Mouse (Mus musculus) CH12.LX (cell line): ENCODE measurements at regions not wholly inside any gene's neighbourhood (a gene's known extent, or its start where the extent isn't known, plus 50 kb on each side); places are given as distances from the start of the nearest gene placed in this dataset.

Experiments used
- DNase-seq: peaks from one replicate; pipeline ENCODE4 v3.0.0-alpha.2; 2013; ENCODE audit errors: extremely low read depth
- H3K27ac ChIP-seq: 2 replicates; pipeline ENCODE4 v1.5.1; 2012; ENCODE audit warnings: low read depth, mild to moderate bottlenecking, control low read depth, moderate library complexity; ENCODE audit not compliant: insufficient read depth
- H3K27me3 ChIP-seq: replicated peaks from 2 replicates; pipeline ENCODE3; 2012; ENCODE audit warnings: inconsistent platforms
- H3K36me3 ChIP-seq, 2 experiments: replicated peaks in 1 of 2; 2 replicates each; pipeline versions ENCODE3 to v1.6.1; 2012; ENCODE audit warnings: inconsistent platforms in 1 of 2, low read length in 1 of 2, mild to moderate bottlenecking in 1 of 2, mixed read lengths in 1 of 2, moderate library complexity in 1 of 2; ENCODE audit not compliant: control insufficient read depth in 1 of 2, insufficient read depth in 1 of 2
- H3K4me1 ChIP-seq, 2 experiments: 2 replicates each; pipeline ENCODE4 v1.6.1; 2012; ENCODE audit warnings: inconsistent platforms in 1 of 2, moderate library complexity in 1 of 2; ENCODE audit not compliant: insufficient read depth in 2 of 2, control insufficient read depth in 1 of 2
- H3K4me2 ChIP-seq: 2 replicates; pipeline ENCODE4 v1.6.1; 2012; ENCODE audit warnings: low read depth, mild to moderate bottlenecking, control low read depth; ENCODE audit not compliant: poor library complexity, insufficient read depth, severe bottlenecking
- H3K4me3 ChIP-seq, 3 experiments: fragments of 150-350 bp in 1 of 3; sonication (generic) in 1 of 3; replicated peaks in 1 of 3; 2 replicates each; pipeline versions ENCODE3 to v1.5.1; 2011 to 2012; ENCODE audit warnings: low read depth in 2 of 3, low read length in 2 of 3, mild to moderate bottlenecking in 2 of 3, moderate library complexity in 2 of 3, control low read depth in 1 of 3, improper control_type of control experiment in 1 of 3, inconsistent platforms in 1 of 3, mixed read lengths in 1 of 3; ENCODE audit not compliant: poor library complexity in 1 of 3
- H3K79me2 ChIP-seq: replicated peaks from 2 replicates; pipeline ENCODE4 v1.6.1; 2012; ENCODE audit warnings: mild to moderate bottlenecking, moderate library complexity; ENCODE audit not compliant: control insufficient read depth, poor library complexity, insufficient read depth, severe bottlenecking; ENCODE audit errors: extremely low read depth
- H3K9ac ChIP-seq: 2 replicates; pipeline ENCODE4 v1.6.1; 2012; ENCODE audit warnings: low read depth, mild to moderate bottlenecking, control low read depth, moderate library complexity; ENCODE audit not compliant: insufficient read depth
- H3K9me3 ChIP-seq: replicated peaks from 2 replicates; pipeline ENCODE3; 2012; ENCODE audit warnings: low read length, inconsistent platforms, mixed read lengths
- BHLHE40 ChIP-seq: IDR thresholded peaks from 2 replicates; pipeline ENCODE4 v1.6.1; 2011; ENCODE audit warnings: mild to moderate bottlenecking, low read depth, low read length, improper control_type of control experiment
- CHD1 ChIP-seq: IDR thresholded peaks from 2 replicates; pipeline ENCODE4 v1.6.1; 2012; ENCODE audit warnings: low read depth, low read length, improper control_type of control experiment, inconsistent platforms
- CHD2 ChIP-seq: IDR thresholded peaks from 2 replicates; pipeline ENCODE4 v1.6.1; 2011; ENCODE audit warnings: low read length, improper control_type of control experiment
- CTCF ChIP-seq, 2 experiments: IDR thresholded peaks in 1 of 2; conservative IDR thresholded peaks in 1 of 2; 2 replicates each; pipeline ENCODE4 v1.5.1; 2011 to 2012; ENCODE audit warnings: low read depth in 2 of 2, low read length in 2 of 2, improper control_type of control experiment in 1 of 2, inconsistent platforms in 1 of 2, mild to moderate bottlenecking in 1 of 2, moderate library complexity in 1 of 2
- E2F4 ChIP-seq: IDR thresholded peaks from 2 replicates; pipeline ENCODE4 v1.6.1; 2011; ENCODE audit warnings: low read depth, low read length, improper control_type of control experiment; ENCODE audit not compliant: insufficient replicate concordance
- EP300 ChIP-seq: IDR thresholded peaks from 2 replicates; pipeline ENCODE4 v1.6.1; 2011; ENCODE audit warnings: low read length, improper control_type of control experiment
- GABPA ChIP-seq: IDR thresholded peaks from 2 replicates; pipeline ENCODE4 v1.6.1; 2012; ENCODE audit warnings: low read depth, low read length, improper control_type of control experiment, inconsistent platforms; ENCODE audit not compliant: insufficient replicate concordance
- JUN ChIP-seq: IDR thresholded peaks from 2 replicates; pipeline ENCODE4 v1.6.1; 2011; ENCODE audit warnings: low read depth, mild to moderate bottlenecking, low read length, improper control_type of control experiment, moderate library complexity; ENCODE audit not compliant: insufficient read depth
- JUND ChIP-seq: conservative IDR thresholded peaks from 2 replicates; pipeline ENCODE4 v1.6.1; 2011; ENCODE audit warnings: low read depth, low read length, improper control_type of control experiment
- MAFK ChIP-seq: IDR thresholded peaks from 2 replicates; pipeline ENCODE4 v1.6.1; 2011; ENCODE audit warnings: low read length, improper control_type of control experiment; ENCODE audit not compliant: insufficient replicate concordance
- MAX ChIP-seq: IDR thresholded peaks from 2 replicates; pipeline ENCODE4 v1.6.1; 2011; ENCODE audit warnings: low read length, improper control_type of control experiment
- MXI1 ChIP-seq: IDR thresholded peaks from 2 replicates; pipeline ENCODE4 v1.6.1; 2011; ENCODE audit warnings: mild to moderate bottlenecking, low read depth, low read length, improper control_type of control experiment
- MYC ChIP-seq: IDR thresholded peaks from 2 replicates; pipeline ENCODE4 v1.6.1; 2011; ENCODE audit warnings: low read depth, mild to moderate bottlenecking, improper control_type of control experiment, low read length
- NELFE ChIP-seq: IDR thresholded peaks from 2 replicates; pipeline ENCODE4 v1.6.1; 2011; ENCODE audit warnings: low read depth, low read length, improper control_type of control experiment
- PAX5 ChIP-seq: IDR thresholded peaks from 2 replicates; pipeline ENCODE4 v1.6.1; 2012; ENCODE audit warnings: low read length, inconsistent platforms, mixed read lengths
- POLR2A ChIP-seq: IDR thresholded peaks from 2 replicates; pipeline ENCODE4 v1.6.1; 2011; ENCODE audit warnings: low read depth, mild to moderate bottlenecking, improper control_type of control experiment, low read length
- POLR2AphosphoS2 ChIP-seq: IDR thresholded peaks from 2 replicates; pipeline ENCODE4 v1.6.1; 2011; ENCODE audit warnings: low read depth, low read length, improper control_type of control experiment
- RAD21 ChIP-seq: IDR thresholded peaks from 2 replicates; pipeline ENCODE4 v1.6.1; 2011; ENCODE audit warnings: low read depth, mild to moderate bottlenecking, low read length, improper control_type of control experiment, moderate library complexity
- RCOR1 ChIP-seq: conservative IDR thresholded peaks from 2 replicates; pipeline ENCODE4 v1.6.1; 2012; ENCODE audit warnings: low read depth, mild to moderate bottlenecking, inconsistent platforms, low read length, improper control_type of control experiment
- SIN3A ChIP-seq: IDR thresholded peaks from 2 replicates; pipeline ENCODE4 v1.6.1; 2012; ENCODE audit warnings: low read length, improper control_type of control experiment, inconsistent platforms
- SMC3 ChIP-seq: IDR thresholded peaks from 2 replicates; pipeline ENCODE4 v1.6.1; 2011; ENCODE audit warnings: low read depth, low read length, improper control_type of control experiment
- TCF12 ChIP-seq: IDR thresholded peaks from 2 replicates; pipeline ENCODE4 v1.6.1; 2014; ENCODE audit warnings: low read depth, mild to moderate bottlenecking, inconsistent platforms, low read length, improper control_type of control experiment
- USF1 ChIP-seq: IDR thresholded peaks from 2 replicates; pipeline ENCODE4 v1.6.1; 2014; ENCODE audit warnings: low read depth, mild to moderate bottlenecking, inconsistent platforms, low read length, improper control_type of control experiment
- USF2 ChIP-seq: conservative IDR thresholded peaks from 2 replicates; pipeline ENCODE4 v1.6.1; 2011; ENCODE audit warnings: low read depth, low read length, improper control_type of control experiment
- ZC3H11A ChIP-seq: IDR thresholded peaks from 2 replicates; pipeline ENCODE4 v1.6.1; 2012; ENCODE audit warnings: low read depth, mild to moderate bottlenecking, inconsistent platforms, low read length, improper control_type of control experiment
- ZNF384 ChIP-seq: IDR thresholded peaks from 2 replicates; pipeline ENCODE4 v1.6.1; 2012; ENCODE audit warnings: low read depth, low read length, improper control_type of control experiment, inconsistent platforms
- dilution Hi-C: fragments of 300-500 bp; cut with MboI; formaldehyde crosslinking; loops from 2 replicates; pipeline ENCODE4 v1.14.3; 2020; ENCODE audit warnings: low sequenced_read_pairs; ENCODE audit not compliant: extremely low pct_unique_long_range_greater_than_20kb, extremely low pct_ligation_motif_present
- in situ Hi-C: fragments of 300-500 bp; cut with MboI; formaldehyde crosslinking; loops from 3 replicates; pipeline ENCODE4 v1.14.3; 2019; ENCODE audit warnings: low sequenced_read_pairs, low pct_ligation_motif_present, low pct_unique_long_range_greater_than_20kb, mixed read lengths

DNA sequence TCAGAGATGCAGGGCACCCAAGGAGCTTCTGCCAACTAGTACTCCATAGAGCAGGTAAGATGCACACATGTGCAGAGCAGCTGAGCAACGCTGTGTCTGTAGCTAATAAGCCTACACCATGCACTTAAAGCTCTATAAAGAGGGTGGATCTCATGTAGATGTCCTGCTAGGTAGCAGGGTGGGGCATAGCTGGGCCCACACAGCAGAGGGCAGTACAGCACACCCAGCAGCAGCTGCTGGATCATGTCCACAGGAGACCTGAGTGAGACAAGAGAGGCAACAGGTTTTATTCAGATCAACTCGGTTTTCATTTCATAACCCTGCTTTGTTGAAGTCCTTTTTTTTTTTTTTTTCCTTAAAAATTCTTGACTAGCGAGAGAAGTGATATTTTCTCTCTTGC is 151.5 kb upstream of the Gm10181 start:
- dilution Hi-C loops: no loop called here
- H3K27ac ChIP-seq: no peak overlapping the region
- in situ Hi-C loops: no loop called here
- no peak for TF ChIP-seq ZC3H11A
- peak; percentile 83 for TF ChIP-seq SMC3
- TF ChIP-seq E2F4: no peak
- peak; percentile 56 for TF ChIP-seq RAD21
- TF ChIP-seq SIN3A: no peak
- TF ChIP-seq CTCF (conservative IDR thresholded peaks at IDR 0.05 in 1 of 2, IDR thresholded peaks at IDR 0.05 in 1 of 2; ENCODE audit: low read depth in 2 of 2, low read length in 2 of 2): peak; percentile 24 to 75; a peak in 2 of 4 replicates
- TF ChIP-seq EP300: no peak
- TF ChIP-seq USF1: no peak
- H3K79me2 ChIP-seq: no peaks in the 10 kb centered on the region
- H3K36me3 ChIP-seq: no peaks in the 10 kb centered on the region
- DNase-seq: peak; percentile 39
- H3K9ac ChIP-seq: no peak overlapping the region
- H3K9me3 ChIP-seq: no peaks in the 10 kb centered on the region
- H3K4me1 ChIP-seq: peaks cover 0 to 4% of the 10 kb centered on the region in 2 experiments; a peak in 2 of 4 replicates
- H3K27me3 ChIP-seq: no peaks in the 10 kb centered on the region
- H3K4me2 ChIP-seq: no peak overlapping the region
- H3K4me3 ChIP-seq: no peak overlapping the region

DNA sequence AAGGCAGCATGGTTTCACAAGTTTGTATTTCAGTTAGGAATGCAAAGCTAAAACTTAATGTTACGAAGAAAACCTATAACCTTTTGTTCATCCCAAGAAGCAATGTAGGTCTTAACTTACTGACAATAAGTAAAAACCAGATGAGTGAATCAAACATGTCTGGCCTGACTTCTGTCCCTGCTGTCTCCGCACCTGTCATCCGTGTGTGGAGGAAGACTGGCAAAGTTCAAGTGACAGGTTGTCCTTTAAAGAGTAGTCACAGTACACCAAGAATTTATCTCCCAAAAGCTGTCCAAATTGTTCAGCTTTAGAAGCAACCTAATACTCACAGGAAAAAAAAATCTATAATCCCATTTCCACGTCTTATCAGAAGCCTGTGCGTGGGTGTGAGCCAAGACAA is 146.3 kb upstream of the Gm10181 start:
- no peak overlapping the region for H3K9ac ChIP-seq
- no peak overlapping the region for H3K27ac ChIP-seq
- no peak overlapping the region for H3K4me3 ChIP-seq
- H3K4me2 ChIP-seq: no peak overlapping the region
- no peaks in the 10 kb centered on the region for H3K79me2 ChIP-seq
- TF ChIP-seq ZNF384 (no peak), POLR2AphosphoS2 (no peak), MXI1 (no peak), PAX5 (no peak), GABPA (no peak)
- DNase-seq: no peak
- H3K9me3 ChIP-seq: no peaks in the 10 kb centered on the region
- H3K27me3 ChIP-seq: no peaks in the 10 kb centered on the region
- dilution Hi-C loops (no loop called here), in situ Hi-C loops (no loop called here)
- peaks cover 0 to 4% of the 10 kb centered on the region in 2 experiments; a peak in 2 of 4 replicates for H3K4me1 ChIP-seq
- no peaks in the 10 kb centered on the region for H3K36me3 ChIP-seq

DNA sequence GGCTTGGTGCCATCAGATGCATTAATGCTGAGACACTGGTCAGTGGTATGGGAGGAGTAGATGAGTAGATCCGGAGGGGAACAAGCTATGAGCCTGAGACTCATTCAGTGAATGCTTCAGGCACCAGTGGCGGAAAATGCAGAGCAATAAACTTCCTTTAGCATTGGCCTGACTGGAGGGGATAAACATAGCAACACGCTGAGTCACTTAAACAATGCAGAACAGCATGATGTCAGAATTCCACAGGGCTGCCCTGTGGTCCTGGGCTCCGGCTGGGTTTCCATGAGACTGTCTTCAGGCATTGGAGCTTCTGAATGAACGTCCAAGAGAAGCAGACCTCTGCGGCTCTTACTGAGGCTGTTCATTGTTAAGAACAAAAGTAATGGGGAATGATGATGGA is 145.4 kb upstream of the Gm10181 start:
- H3K79me2 ChIP-seq: no peaks in the 10 kb centered on the region
- H3K4me3 ChIP-seq: no peak overlapping the region
- TF ChIP-seq MAFK (no peak), CHD2 (no peak), USF2 (no peak), BHLHE40 (no peak), JUN (no peak), PAX5 (no peak), MAX (no peak), USF1 (no peak), TCF12 (no peak), SMC3 (no peak), MYC (no peak), ZC3H11A (no peak), JUND (no peak), NELFE (no peak), POLR2A (no peak), RCOR1 (no peak), RAD21 (no peak), CHD1 (no peak), POLR2AphosphoS2 (no peak)
- TF ChIP-seq, all 38 proteins: peak for 0
- Histone ChIP-seq H3K4me2 (no peak overlapping the region), H3K27me3 (no peaks in the 10 kb centered on the region), H3K9ac (no peak overlapping the region), H3K36me3 (no peaks in the 10 kb centered on the region), H3K9me3 (no peaks in the 10 kb centered on the region), H3K4me1 (peaks cover 0 to 2% of the 10 kb centered on the region in 2 experiments; a peak in 2 of 4 replicates), H3K27ac (no peak overlapping the region)
- dilution Hi-C loops (no loop called here), in situ Hi-C loops (no loop called here)
- no peak for DNase-seq
